Mouse (Mus musculus) kidney, adult 2 months (tissue): Measurements from ENCODE around the gene Masp2.

Source experiments
- CTCF ChIP-seq: fragments of 200-500 bp; conservative IDR thresholded peaks from 2 replicates; pipeline ENCODE4 v1.5.1; 2011; ENCODE audit warnings: low read depth, mild to moderate bottlenecking, control low read depth, low read length, moderate library complexity, mixed read lengths; ENCODE audit not compliant: insufficient read depth, insufficient read length
- POLR2A ChIP-seq: fragments of 200-500 bp; IDR thresholded peaks from one replicate; pipeline ENCODE4 v1.6.1; 2011; ENCODE audit warnings: low read depth, low read length, control low read depth

DNA sequence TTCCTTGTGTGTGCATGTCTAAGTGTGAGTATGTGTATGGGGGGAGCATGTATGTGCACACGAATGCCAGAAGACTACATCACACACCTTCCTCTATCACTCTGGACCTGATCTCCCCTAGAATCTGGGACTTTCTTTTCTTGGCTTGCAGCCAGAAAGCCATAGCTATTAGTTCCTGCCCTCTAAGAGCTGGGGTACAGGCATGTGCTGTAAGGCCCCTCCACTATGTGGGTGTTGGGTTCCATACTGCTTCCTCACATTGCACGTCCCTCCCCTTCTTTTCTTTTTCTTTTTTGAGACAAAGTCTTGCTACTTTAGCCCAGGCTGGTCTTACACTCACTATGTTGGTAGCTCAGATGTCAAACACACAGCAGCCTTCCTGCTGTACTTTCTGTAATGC, 33.0 kb downstream of the Masp2 start:
- no peak for TF ChIP-seq CTCF
- TF ChIP-seq POLR2A: no peak
